Mouse (Mus musculus) gastrocnemius, adult 8-10 months (tissue): ENCODE data around the gene Cd68. TPM values are rescaled to one million over a fixed set of nuclear protein-coding genes. Genes with fewer than 3 reads are reported as not detected.
A peak's percentile ranks its signal among the peaks of the same experiment; 100 is the strongest.
"Not testable (repeated sequence)": the region's sequence is repeated elsewhere in the genome, so short reads cannot be mapped to it uniquely, and the experiment has no call there.

Experiments
- DNase-seq, 2 experiments: peaks; one replicate each; pipeline ENCODE4 v3.0.0; 2022; ENCODE audit warnings: low spot score in 2 of 2
- microRNA-seq: library from miRNA; unstranded; fragments of <30 nt; microRNA quantifications from one replicate; pipeline ENCODE4 v1.2.0, GENCODE M21; 2022
- total RNA-seq, 4 experiments: library from RNA; stranded (reverse); gene quantifications; 2 replicates each; pipeline ENCODE4 v1.2.4; 2022

Gene Cd68
- total RNA-seq, 4 experiments from 2014 or later, result 0.73 to 3.7 (median 1.4) TPM

- peak; percentile 100 for DNase-seq
Observed at GRCm38 (mm10) chr11:69632284-69633089, 33.5 kb downstream of the Cd68 start, which contains the start of gene Fxr2. TSS of gene Fxr2 (plus strand) at chr11:69632990.

DNA sequence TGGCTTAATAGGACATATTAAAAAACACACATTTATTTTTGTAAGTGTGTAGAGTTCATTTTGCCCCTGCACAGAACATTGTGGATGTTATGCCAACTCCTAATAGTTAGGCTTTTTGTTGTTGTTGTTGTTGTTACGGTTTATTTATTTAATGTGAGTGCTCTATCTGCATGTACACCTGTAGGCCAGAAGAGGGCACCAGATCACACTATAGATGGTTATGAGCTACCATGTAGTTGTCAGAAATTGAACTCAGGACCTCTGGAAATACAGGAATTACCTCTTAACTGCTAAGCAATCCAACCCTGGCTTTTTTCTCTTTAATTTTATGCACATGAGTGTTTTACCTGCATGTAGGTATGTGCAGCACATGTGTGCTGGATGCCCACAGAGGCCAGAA, 36.2 kb downstream of the Cd68 start:
- DNase-seq, result no peak

- DNase-seq, result peak in 1 of 2 experiments; percentile 46
Observed at GRCm38 (mm10) chr11:69628286-69628685, 37.7 kb downstream of the Cd68 start.

GRCm38 (mm10) chr11:69624339-69624738, 41.6 kb downstream of the Cd68 start:
- not testable (repeated sequence) for DNase-seq

DNA sequence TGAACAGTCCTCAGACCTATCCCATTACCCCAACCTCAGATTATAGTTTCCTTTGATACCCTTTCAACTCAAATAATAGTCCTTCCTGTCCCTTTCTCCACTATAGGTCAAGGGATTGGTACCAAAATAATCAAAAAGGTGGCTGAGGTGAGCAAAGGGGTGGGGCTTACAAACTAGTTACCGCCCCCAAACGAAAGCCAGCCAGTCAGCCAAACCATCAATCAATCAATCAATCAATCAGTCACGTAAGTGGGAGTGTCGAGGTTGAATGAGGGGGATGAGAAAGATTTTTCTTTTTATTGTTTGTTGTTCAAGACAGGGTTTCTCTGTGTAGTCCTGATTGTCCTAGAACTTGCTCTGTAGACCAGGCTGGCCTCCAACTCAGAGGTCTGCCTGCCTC, 42.9 kb downstream of the Cd68 start:
- DNase-seq, result no peak

GRCm38 (mm10) chr11:69622406-69622805, 43.5 kb downstream of the Cd68 start:
- DNase-seq, result no peak

DNA sequence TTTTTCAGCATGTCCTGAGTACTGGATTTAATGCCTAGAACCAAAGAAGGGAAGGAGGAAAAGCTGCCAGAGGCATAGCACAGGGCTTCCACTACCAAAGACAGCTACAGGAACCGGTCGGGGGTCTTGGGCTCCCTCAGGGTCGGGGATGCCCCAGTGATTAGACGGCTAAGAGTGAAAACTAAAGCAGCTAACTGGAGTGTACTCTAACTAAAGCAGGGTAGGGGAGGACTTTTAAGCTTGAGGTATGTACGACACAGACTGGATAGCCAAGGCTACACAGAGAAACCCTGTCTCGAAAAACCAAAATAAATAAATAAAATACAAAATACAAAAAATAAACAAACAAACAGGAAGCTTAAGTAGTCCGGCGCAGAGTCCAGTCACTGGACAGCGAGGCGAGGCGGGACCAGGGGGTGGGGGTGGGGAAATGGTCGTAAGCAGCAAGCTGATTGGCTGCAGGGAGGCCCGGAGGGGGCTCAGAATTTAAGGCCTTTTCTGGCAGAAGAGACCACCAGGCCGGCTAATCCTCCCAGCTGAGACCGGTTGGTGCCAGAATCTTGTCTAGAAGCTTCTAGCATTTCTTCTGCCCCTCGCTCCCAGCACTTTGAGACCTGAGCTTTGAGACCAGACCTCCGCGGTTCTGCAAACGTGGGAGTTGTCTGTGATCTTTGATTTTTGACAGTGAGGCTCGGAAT, 44.2 kb downstream of the Cd68 start, which contains the start of gene Sat2:
Gene Sat2, plus strand, starts transcription at position 454 of the 698 bp plus-strand sequence.
- no peak for DNase-seq

- DNase-seq, result no peak
Observed at GRCm38 (mm10) chr11:69620394-69621081, 45.4 kb downstream of the Cd68 start.

DNA sequence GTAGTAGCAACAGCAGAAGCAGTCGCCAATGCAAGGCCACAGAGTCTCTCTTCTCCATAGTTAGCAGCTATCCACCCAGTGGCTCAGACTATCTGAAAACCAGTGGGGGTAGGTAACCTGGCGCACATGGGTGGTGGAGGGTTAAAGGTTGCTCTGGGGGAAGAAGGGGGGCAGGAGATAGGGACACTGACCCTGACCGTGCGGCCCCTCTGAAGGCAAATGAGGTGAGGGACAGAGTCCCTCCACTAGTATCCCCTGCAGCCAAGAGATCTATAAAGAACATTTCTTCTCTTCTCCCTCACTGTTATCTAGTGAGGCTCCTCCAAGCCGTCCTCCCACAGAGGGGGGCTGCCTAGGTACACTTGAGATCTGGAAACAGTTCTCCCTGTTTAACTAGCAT, 48.1 kb downstream of the Cd68 start, which contains the start of gene Shbg:
Gene Shbg, minus strand, starts transcription at position 101 of the 400 bp plus-strand sequence.
- no peak for DNase-seq

DNA sequence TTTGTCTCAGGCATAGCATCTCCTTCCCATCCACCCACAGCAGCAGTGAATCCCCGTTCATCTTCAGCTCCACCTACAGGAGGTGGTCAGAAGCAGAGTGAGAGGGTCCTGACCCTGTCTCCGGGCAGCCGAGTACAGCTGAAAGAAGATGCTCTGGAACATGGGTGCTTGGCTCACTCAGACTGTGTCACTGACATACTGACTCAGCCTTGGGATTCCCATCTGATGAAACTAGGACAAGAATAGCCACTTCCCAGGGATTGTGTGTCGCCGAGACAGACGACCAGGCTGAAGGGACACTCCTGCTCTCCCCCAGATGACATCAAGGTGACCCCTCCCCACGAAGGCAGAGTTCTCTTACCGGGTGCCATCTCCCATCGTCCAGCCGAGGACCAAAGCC, 49.2 kb downstream of the Cd68 start:
- no peak for DNase-seq

DNA sequence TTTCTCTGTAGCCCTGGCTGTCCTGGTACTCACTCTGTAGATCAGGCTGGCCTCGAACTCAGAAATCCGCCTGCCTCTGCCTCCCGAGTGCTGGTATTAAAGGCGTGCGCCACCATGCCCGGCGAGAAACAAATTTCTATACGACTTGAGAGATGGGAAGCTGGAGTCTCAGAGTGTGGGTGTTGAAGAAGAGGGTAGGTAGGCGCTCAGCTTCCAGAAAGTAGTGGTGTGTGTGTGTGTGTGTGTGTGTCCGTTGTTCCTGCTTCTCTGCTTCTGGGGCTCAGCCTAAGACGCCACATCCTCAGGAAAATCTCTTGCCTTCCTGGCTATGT, 51.7 kb downstream of the Cd68 start:
- not testable (repeated sequence) for DNase-seq

Small RNA genes lying within 50 kb of the gene (microRNA-seq; reads per million reads assigned to microRNA genes)
- gene Mir1934 (4.2 reads per million), gene Mir467f (not detected)

Other genes with a start within 250 kb of the Cd68 start
- under 1 TPM in 3 of 4 experiments, not detected in 1; 0.02 to 0.68 (median 0.05) TPM for gene Dnah2, start 117.0 kb downstream of the Cd68 start, total RNA-seq
- under 1 TPM; 0.31 to 0.46 (median 0.35) TPM for gene Efnb3, start 105.9 kb downstream of the Cd68 start, total RNA-seq
- 1 to 10 TPM; 3.3 to 4.4 (median 3.7) TPM for gene Wrap53, start 85.9 kb downstream of the Cd68 start, total RNA-seq
- gene Trp53, start 85.8 kb downstream of the Cd68 start, total RNA-seq, result 10 to 100 TPM; 12.6 to 17.2 (median 13.8) TPM
- 100 to 1,000 TPM; 333 to 372 (median 353) TPM for gene Atp1b2, start 60.2 kb downstream of the Cd68 start, total RNA-seq
- not detected for gene Shbg, start 48.2 kb downstream of the Cd68 start, total RNA-seq
- 1 to 10 TPM; 1.4 to 3.8 (median 2.7) TPM for gene Sat2, start 44.1 kb downstream of the Cd68 start, total RNA-seq
- gene Fxr2, start 33.2 kb downstream of the Cd68 start, total RNA-seq, result 100 to 1,000 TPM; 104 to 114 (median 108) TPM
- gene Sox15, start 10.8 kb downstream of the Cd68 start, total RNA-seq, result not detected
- gene Mpdu1, start 3.5 kb downstream of the Cd68 start, total RNA-seq, result 1 to 10 TPM; 7.3 to 8.8 (median 8.3) TPM
- 100 to 1,000 TPM in 1 of 4 experiments, 10 to 100 TPM in 3; 81.9 to 109 (median 91.5) TPM for gene Eif4a1, start 6.3 kb upstream of the Cd68 start, total RNA-seq
- 10 to 100 TPM; 25.7 to 29.4 (median 28.3) TPM for gene Senp3, start 15.9 kb upstream of the Cd68 start, total RNA-seq
- gene Tnfsf13, start 19.6 kb upstream of the Cd68 start, total RNA-seq, result under 1 TPM in 3 of 4 experiments, not detected in 1; 0.48 to 0.56 (median 0.54) TPM
- 1 to 10 TPM; 6.0 to 9.0 (median 7.1) TPM for gene Tnfsf12, start 29.7 kb upstream of the Cd68 start, total RNA-seq
- gene Tnfsfm13, start 29.9 kb upstream of the Cd68 start, total RNA-seq, result 1 to 10 TPM; 1.3 to 1.7 (median 1.6) TPM
- gene Polr2a, start 92.5 kb upstream of the Cd68 start, total RNA-seq, result 10 to 100 TPM; 27.8 to 38.4 (median 35.3) TPM
- gene Slc35g3, start 95.8 kb upstream of the Cd68 start, total RNA-seq, result not detected
- 10 to 100 TPM; 35.6 to 40.3 (median 38.5) TPM for gene Zbtb4, start 99.8 kb upstream of the Cd68 start, total RNA-seq
- 10 to 100 TPM; 25.2 to 33.8 (median 28.9) TPM for gene Chrnb1, start 129.8 kb upstream of the Cd68 start, total RNA-seq
- gene Fgf11, start 135.7 kb upstream of the Cd68 start, total RNA-seq, result 1 to 10 TPM; 2.5 to 5.8 (median 4.0) TPM
- gene Tmem102, start 139.5 kb upstream of the Cd68 start, total RNA-seq, result under 1 TPM; 0.17 to 0.31 (median 0.24) TPM
- not detected for gene Gm39566, start 149.1 kb upstream of the Cd68 start, total RNA-seq
- not detected for gene Spem2, start 152.3 kb upstream of the Cd68 start, total RNA-seq
- gene Spem1, start 156.0 kb upstream of the Cd68 start, total RNA-seq, result not detected
- gene Nlgn2, start 171.6 kb upstream of the Cd68 start, total RNA-seq, result 1 to 10 TPM; 1.3 to 2.4 (median 1.7) TPM
- gene Tmem256, start 172.4 kb upstream of the Cd68 start, total RNA-seq, result 100 to 1,000 TPM; 143 to 214 (median 181) TPM
- 10 to 100 TPM in 2 of 4 experiments, 1 to 10 TPM in 2; 8.7 to 10.6 (median 9.4) TPM for gene Plscr3, start 180.2 kb upstream of the Cd68 start, total RNA-seq
- gene Tnk1, start 192.6 kb upstream of the Cd68 start, total RNA-seq, result under 1 TPM in 1 of 4 experiments, not detected in 3; 0.31 TPM
- gene Tmem95, start 211.9 kb upstream of the Cd68 start, total RNA-seq, result not detected
- gene Kctd11, start 215.3 kb upstream of the Cd68 start, total RNA-seq, result 1 to 10 TPM in 2 of 4 experiments, under 1 TPM in 2; 0.97 to 1.3 (median 1.1) TPM
- gene Acap1, start 229.4 kb upstream of the Cd68 start, total RNA-seq, result under 1 TPM in 3 of 4 experiments, not detected in 1; 0.15 to 0.21 (median 0.19) TPM
- gene 2810408A11Rik, start 234.8 kb upstream of the Cd68 start, total RNA-seq, result 1 to 10 TPM in 1 of 4 experiments, under 1 TPM in 3; 0.22 to 1.1 (median 0.57) TPM
- 10 to 100 TPM; 21.6 to 31.3 (median 25.5) TPM for gene Neurl4, start 234.9 kb upstream of the Cd68 start, total RNA-seq
- gene Gps2, start 247.7 kb upstream of the Cd68 start, total RNA-seq, result 10 to 100 TPM; 38.6 to 53.2 (median 50.3) TPM